Mouse (Mus musculus) adipocyte (in vitro differentiated cells): ENCODE results near the gene Rela.

Source experiments
- DNase-seq: peaks from one replicate; pipeline ENCODE4 v3.0.0-alpha.2; 2016; ENCODE audit warnings: low spot score

The Rela gene

DNA sequence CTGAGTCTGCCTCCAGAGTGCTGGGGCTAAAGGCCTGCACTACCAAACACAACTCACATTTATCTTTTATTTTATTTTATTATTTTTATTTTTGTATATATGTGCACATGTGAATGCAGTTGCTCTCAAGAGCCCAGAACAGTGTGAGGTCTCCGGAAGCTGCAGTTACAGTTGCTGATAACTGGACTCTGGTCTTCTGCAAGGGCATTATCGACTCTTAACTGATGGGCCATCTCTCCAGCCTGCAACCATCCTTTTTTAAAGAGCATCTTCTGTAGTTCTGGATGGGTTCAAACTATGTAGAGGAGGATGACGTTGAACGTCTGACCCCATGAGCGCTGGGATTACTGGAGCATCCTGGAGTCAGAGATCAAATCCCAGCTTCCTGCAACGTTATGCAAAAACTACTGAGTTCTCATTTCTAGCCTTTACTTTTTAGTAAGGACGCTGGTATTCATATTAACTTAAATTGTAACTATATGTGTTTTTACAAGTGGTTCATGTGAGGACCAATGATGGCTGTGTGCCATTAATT is 1.2 kb upstream of the Rela start:
- no peak for DNase-seq

- DNase-seq: no peak
These were observed 677 bp upstream of the Rela start for GRCm38 (mm10) chr19:5636571-5637041.

- DNase-seq: no peak
These were observed 1.2 kb downstream of the Rela start for GRCm38 (mm10) chr19:5638416-5639005.

- no peak for DNase-seq
These were observed 3.1 kb downstream of the Rela start for GRCm38 (mm10) chr19:5640339-5640738.

GRCm38 (mm10) chr19:5641021-5641420 is 3.7 kb downstream of the Rela start:
- no peak for DNase-seq

DNA sequence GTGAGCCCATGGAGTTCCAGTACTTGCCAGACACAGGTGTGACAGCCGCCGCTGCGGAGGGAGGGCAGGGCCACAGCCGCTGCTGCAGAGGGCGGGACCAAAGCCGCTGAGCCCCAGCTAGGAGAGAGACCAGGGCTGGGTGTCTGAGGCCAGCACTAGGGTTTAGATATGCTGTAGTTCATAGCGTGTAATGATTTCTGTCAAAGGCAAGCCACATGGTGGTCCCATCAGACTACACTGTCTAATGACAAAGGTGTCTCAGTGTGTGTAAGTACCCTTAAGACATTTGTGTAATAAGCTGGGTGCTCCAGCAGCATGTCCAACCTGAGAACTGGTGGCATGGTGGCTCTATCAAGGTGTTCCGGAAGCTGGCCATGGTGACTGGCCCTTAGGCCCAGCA is 4.4 kb downstream of the Rela start:
- DNase-seq: no peak

DNA sequence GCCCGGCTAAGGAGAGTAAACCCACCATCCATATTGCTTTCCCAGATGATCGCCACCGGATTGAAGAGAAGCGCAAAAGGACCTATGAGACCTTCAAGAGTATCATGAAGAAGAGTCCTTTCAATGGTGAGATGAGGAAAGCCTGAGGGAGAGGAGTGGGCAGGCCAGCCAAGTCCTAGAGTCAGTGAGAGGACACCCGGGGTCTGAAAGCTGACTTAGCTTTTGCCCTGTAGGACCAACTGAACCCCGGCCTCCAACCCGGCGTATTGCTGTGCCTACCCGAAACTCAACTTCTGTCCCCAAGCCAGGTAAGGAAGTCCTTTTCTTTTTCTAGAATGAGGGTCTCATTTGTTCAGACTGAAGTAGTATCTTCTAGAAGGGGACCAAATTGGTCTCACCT is 8.0 kb downstream of the Rela start:
- no peak for DNase-seq

DNA sequence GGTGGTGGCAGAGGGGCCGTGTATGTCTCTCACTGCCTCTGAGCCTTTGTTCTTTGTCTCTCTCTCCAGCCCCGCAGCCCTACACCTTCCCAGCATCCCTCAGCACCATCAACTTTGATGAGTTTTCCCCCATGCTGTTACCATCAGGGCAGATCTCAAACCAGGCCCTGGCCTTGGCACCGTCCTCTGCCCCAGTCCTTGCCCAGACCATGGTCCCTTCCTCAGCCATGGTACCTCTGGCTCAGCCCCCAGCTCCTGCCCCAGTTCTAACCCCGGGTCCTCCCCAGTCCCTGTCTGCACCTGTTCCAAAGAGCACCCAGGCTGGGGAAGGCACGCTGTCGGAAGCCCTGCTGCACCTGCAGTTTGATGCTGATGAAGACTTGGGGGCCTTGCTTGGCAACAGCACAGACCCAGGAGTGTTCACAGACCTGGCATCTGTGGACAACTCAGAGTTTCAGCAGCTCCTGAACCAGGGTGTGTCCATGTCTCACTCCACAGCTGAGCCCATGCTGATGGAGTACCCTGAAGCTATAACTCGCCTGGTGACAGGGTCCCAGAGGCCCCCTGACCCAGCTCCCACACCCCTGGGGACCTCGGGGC is 9.5 kb downstream of the Rela start:
- DNase-seq: no peak

DNA sequence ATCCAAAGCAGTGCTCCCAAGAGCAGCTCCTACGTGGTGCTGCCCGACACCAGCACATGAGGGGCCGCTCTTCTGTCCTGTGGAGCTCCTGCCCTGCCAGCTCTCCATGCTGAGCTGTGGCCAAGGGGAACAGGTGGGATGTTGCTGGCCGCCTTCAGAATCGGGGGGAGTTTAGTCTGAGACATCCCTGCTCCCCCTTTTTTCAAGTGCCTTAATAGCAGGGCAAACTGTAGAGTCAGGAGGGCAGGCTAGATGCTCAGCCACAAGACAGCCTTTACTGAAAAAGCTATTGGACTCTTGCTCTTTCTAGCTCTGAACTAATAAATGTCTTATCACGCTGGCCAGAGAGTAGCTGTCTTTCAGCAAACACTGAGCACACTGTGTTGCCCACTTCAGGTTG is 10.5 kb downstream of the Rela start:
- DNase-seq: no peak

- DNase-seq: peak; percentile 68
These were observed 11.4 kb downstream of the Rela start for GRCm38 (mm10) chr19:5648401-5649297.

- DNase-seq: no peak
These were observed 12.0 kb downstream of the Rela start for GRCm38 (mm10) chr19:5649298-5649741.

GRCm38 (mm10) chr19:5651502-5652274 is 14.4 kb downstream of the Rela start:
- DNase-seq: peak; percentile 72

DNA sequence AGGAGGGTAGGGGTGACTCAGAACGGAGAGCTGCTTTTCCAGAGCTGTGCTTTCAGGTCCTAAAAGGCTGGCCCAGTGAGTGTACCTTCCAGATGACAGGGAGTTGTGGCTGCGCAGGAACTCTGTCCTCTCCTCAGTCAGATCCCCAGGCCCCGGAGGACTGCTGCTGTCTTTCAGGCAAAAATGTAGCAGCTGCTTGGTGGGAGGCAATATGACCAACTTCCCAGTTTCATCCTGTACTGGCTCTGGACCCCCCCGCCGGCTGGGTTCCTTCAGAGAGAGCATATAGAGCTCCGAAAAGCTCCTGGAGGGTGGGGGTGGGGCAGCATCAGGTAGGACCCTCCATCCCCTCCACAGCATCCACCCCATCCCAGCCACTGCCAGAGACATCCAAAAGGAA is 15.3 kb downstream of the Rela start:
- DNase-seq: no peak

DNA sequence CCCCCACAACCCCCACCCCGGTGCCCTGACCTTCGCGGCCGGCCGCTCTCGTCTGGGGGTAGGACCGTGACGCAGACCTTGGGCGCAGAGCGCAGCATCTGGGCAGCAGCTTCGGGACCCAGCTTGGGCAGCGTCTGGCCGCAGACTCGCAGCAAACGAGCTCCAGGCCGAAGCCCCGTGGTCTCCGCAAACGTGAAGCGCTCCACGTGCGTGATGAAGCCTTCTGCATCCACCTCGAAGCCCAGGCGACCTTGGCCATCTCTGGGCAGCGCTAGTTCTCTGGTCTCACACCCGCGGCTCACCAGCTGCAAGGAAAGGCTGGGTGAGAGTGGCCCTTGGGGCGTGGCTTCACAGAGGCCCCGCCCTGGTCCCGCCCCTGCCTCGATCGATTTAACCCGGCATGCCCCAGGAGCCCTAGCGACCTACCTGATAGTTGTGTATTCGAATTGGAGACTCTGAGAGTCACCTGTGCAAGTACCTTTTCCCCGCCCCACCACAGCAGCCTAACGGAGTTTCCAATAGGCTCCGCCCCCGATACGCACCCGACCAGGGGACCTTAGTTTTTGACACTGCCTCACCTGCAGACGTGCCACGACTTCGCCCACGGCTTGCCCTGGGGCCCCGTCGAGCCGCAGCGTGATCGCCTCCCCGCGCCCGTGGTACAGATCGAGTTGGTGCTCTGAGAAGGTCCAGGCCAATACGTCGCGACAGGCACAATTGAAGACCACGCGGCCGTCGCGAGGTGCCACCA is 16.9 kb downstream of the Rela start:
- DNase-seq: no peak

- DNase-seq: no peak
These were observed 17.5 kb downstream of the Rela start for GRCm38 (mm10) chr19:5654720-5655298.

- DNase-seq: no peak
These were observed 23.9 kb downstream of the Rela start for GRCm38 (mm10) chr19:5660942-5661751.

- DNase-seq: no peak
These were observed 25.0 kb downstream of the Rela start for GRCm38 (mm10) chr19:5662310-5662709.

DNA sequence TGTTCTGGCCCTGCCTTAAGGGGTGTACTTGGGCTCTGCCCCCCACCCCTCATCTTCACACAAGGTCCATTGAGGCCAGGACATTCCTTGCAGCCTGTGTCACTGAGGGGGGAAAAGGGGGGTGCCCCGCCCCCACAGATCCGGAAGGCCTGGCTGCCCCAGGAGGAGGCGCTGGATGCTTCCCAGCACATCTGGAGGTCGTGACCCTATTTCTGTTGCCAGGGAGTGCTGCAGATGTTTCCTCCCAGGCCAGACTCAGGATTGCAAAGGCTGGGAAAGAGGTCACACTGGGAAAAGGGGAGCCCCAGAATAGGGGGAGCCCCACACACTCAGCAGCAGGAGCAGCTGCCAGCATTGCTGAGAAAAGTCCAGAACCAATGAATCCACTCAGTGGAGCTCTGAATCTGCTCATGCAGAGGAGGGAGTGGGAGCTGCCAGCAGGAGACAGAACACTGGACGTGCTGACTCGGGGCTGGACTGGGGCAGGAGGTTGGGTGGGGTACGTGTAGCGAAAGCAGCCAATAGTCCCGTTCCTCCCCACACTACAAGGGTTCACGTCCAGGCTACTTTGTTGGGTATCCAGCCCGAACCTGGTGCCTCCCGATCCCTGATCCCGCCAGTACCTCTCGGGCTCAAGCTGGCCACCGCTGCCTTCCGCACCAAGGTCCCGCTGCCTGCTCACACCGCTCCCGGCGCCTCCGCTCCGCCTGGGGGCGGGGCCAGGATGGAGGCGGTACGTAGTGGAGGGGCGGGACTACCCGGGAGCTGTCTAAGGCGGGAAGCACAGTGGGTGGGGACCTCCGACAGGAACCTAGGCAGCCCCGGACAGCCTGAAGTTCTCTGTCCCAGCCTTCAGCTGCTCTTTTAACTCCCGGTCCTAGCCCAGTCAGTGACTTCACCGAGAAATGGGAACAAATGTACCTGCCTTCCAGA is 26.0 kb downstream of the Rela start, which contains the start of gene Sipa1:
Sipa1 (minus strand) TSS at position 727 of the 933 bp plus-strand sequence.
- DNase-seq: peak; percentile 88
